Mouse (Mus musculus): ENCODE measurements around the gene Wee1.
"Not testable (repeated sequence)": the region's sequence is repeated elsewhere in the genome, so short reads cannot be mapped to it uniquely, and the experiment has no call there.

The Wee1 gene

DNA sequence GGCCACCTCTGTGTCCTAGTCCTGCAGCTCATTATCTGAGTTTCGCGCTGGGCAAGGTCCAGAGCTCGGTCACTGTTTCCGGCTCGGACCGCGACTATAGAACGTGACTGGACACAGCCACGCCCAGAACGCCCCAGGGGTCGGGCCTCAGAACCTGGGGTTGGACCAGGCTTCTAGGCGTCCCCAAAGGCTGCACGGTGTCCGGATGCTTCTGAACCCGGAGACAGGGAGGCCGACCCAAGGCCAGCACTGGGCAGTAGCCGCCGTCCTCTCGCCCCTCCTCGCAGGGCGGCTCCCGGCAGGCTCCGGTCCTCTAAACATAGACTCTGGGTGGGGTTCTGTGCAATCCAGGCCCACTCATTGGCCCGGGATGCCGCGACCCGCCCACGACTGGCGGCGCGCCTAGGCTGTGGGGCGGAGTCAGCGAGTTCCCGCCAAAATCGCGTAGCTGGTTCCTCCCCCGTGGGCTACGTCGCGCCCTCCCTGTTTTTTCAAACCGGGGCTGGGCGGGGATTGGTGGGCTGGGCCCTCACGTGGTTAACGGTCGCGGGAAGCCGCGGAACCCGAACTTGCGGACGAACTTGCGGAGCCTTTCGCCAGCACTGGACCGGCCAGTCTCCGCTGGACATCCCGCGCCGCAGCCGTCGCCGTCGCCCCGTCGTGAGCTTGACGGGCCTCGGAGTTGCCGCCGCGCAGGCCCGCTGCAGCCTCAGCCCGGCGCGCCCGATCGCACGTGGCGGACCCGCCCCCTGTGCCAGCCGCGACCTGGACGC, at the start of gene Wee1:
Wee1 (plus strand) TSS at position 531 of the 773 bp plus-strand sequence.
- peak; percentile 98 to 99 for DNase-seq

DNA sequence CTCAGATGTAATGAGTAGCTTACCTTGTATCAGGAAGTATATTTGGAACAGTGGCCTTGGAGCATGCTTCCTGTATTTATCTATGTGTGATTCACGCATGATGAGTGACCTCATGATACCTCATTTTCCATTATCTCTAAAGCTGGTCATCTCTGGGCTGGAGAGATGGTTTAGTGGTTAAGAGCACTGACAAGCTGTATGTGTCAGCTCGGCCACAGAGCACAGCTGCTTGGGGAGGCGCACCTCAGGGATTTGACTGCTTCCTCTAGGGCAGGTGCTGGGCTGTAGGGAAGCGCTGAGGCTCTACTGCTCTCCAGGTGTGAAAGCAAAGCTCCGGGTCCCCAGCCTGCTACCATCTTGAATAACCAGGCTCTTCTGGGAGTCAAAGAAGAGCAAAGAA, 43.7 kb upstream of the Wee1 start:
- no peak for DNase-seq

DNA sequence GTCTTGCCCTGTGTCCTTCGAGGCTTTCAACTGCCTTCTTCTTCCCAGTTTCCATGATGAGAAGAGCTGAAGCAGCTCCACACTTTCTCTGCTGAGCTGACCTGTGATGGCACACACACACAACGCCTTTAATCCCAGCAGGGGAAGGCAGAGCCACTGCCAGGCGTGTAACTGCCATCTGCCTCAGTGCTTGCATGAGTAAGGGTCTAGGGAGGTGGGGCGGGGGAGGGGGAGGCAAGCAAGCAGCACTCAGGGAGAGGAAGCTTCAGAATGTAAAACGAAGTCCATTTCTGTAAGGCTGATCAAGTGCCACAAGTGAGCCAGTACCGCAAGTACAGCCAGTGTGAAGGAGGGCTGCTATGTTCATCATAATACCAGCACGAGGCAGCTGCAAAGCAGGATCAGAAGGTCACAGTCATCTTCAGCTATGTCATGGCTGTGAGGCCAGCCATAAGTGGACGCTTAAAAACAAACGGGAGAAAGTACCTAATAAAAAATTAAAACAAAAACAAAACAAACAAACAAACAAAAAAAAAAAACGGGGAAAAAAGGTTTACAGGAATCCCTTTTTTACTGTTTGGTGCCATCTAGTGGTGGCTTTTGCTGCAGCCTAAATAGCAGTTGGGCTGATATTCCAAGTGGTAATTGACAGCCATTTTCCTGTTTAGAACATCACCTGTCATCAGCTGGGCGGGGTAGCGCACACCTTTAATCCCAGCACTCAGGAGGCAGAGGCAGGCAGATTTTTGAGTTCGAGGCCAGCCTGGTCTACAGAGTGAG, 38.3 kb upstream of the Wee1 start:
- DNase-seq: peak; percentile 73 to 75

DNA sequence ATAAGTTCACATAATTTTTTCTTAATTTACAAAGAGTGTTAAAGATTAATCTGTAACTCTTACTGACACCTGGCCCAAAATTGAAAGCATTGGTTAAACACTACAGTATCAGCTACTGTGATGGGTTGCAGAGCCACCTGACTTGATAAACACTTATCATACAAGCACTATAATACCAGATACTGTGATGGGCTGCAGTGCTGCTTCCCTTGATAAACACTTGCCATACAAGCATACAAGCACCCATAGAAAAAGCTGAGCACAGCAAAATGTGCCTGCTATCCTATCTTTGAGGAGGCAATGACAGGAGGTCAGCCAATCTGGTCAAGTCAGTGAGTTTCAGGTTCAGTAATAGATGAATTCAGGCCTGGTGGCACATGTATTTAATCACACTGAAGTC, 36.6 kb upstream of the Wee1 start:
- DNase-seq: no peak

DNA sequence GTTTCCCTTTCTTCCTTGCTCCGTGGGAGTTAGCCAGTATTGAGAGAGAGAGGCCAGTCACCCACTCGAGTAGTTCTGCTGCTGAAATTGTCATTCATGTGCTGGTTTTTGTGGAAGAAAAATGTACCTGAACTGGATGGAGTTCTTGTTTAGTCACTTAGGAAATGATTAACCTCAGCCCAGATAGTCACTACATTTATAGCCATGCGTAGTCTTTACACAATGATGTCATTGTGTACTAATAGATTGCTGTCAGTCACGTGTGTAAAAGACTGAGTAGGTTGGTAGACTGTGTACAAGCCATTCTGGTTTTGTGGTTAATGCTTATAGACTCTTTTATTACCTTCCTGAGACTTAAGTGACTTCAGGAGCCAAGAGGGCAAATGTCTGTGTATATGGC, 33.9 kb upstream of the Wee1 start:
- no peak for DNase-seq

DNA sequence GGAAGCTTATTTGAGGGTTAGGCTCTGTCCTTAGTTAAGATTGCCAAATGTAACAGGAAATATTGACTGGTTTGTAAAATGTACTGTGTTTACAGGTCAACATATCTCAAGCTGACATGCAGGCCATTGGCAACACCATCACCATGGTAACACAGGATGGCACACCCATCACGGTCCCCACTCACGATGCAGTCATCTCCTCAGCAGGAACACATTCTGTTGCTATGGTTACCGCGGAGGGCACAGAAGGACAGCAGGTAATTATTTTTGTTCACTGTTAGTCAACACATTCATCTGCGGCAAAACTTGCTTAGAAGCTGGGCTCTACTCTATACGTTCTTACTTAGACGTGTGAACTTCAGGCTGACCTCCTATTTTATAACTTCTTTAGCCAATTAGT, 30.2 kb upstream of the Wee1 start:
- DNase-seq: no peak

DNA sequence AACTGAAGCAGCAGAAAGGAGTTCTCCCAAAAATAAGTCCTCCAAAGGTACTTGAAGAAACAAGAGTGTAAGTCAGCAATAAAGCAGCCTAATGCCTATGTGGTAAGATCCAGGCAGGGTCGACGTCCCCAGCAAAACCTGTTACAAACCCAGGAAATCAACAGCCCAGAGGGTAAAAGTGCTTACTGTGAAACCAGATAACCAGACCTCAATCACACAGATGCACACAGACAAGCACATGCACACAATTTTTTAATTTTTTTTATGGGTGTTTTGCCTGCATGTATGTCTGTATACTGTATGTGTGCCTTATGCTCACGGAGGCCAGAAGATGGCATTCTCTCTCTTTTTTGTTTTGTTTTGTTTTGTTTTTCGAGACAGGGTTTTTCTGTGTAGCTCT, 25.5 kb upstream of the Wee1 start:
- DNase-seq: no peak

DNA sequence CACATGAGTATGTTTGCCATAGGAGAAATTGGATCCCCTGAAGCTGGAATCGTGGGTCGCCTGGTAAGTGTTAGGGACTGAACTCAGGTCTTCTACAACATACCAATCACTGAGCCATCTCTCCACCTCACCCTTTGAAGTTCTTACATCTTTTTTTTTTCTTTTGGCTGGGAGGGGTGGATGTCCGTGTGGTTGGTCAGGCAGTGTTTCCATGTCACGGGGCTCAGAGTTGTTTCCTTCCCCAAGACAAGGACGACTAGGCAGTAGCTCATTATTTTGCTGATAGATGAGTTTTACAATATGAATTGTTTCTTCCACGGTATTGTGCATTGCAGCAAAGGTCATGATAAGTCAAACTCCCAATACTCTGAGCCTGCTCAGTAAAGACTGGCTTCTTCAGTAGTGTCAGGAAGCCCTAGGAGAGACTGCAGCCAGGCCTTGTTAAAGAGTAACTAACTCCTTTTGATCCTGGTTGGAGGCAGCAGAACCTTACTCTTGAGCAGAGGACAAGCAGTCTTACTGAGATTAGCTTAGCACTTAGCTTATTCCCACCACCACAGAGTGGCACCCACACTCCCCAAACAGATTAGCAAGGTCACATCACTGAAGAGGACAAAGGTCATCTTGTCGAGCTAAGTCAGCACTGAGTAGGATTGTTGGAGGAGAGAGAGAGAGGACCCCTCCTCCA, 24.6 kb upstream of the Wee1 start:
- DNase-seq: peak; percentile 11 to 47

DNA sequence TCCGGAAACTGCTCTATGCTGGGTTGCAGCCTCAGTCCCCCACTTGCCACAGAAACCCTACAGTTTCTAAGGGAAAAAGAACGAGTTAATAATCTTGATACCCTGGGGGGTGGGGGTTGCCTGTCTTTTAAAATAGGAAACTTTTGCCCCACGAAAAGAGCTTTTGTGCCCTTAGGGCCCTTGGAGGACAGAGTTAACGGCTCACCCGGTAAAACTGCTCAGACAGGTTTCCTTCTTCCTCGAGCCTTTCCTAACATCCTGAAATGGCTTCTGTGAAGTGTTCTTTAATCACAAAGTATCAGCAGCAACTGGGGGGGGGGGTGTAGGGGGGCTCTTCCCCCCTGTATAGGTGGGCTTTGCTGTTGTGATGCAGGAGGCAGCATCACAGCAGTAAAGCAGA, 21.0 kb upstream of the Wee1 start:
- DNase-seq: peak in 1 of 2 experiments; percentile 30

DNA sequence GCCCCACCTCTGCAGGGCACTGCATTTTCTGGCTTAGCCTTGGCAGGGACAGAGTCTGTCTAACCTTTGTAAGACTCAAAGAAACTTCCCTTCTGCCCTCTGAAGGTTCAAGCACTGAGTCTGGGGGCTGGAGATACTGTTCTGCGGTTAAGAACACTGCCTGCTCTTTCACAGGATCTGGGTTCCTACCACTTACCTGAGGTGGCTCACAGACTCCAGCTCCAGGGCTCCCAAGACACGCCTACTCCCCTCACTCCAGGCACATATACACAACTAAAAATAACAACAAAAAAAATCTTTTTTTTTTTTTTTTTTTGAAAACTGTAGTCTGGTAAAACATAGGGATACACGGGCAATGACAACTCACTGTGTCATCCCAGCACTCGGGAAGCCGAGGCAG, 20.6 kb upstream of the Wee1 start:
- no peak for DNase-seq

DNA sequence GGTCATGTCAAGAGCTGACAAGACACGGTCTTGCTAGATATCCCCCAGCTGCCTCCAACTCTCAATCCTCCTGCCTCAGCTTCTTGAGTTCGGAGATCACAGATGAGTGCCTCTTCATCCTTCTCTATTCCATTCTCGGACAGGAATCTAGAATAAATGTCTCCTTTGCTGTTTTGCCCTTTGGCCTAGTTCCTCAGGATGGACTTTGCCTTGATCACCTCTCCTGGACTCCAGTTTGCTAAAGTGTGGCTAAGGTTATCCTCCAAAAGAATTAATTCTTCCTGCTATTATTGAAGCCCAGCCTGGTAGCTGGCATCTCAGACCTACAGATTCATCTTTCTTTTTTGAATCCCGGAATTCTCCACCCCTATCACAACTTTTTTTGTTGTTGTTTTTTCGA, 16.8 kb upstream of the Wee1 start:
- DNase-seq: no peak

DNA sequence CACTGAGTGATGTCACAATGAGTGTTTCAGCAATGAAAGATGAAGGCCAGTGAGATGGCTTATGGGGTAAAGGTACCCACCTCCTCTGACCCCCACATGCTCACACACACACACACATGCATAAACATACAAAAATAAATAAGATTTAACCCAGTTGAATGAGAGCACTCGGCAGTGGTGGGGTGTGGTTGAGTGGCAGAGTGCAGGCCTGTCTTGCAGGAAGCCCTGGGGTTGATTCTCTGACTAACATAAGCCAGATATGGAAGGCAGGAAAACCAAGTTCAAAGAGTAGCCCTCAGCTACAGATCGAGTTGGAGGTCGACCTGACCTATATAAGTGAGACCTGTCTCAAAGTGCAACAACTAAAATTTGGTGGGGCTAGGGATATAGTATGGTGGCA, 15.2 kb upstream of the Wee1 start:
- no peak for DNase-seq

DNA sequence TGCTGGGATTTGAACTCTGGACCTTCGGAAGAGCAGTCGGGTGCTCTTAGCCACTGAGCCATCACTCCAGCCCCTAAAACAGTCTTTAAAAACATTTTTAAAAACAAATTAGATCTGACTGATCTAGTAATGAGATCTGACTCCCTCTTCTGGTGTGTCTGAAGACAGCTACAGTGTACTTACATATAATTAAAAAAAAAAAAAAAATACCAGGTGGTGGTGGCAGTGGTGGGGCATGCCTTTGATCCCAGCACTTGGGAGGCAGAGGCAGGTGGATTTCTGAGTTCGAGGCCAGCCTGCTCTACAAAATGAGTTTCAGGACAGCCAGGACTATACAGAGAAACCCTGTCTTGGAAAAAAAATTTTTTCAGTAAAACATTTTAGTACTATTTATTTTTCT, 13.3 kb upstream of the Wee1 start:
- DNase-seq: not testable (repeated sequence)

DNA sequence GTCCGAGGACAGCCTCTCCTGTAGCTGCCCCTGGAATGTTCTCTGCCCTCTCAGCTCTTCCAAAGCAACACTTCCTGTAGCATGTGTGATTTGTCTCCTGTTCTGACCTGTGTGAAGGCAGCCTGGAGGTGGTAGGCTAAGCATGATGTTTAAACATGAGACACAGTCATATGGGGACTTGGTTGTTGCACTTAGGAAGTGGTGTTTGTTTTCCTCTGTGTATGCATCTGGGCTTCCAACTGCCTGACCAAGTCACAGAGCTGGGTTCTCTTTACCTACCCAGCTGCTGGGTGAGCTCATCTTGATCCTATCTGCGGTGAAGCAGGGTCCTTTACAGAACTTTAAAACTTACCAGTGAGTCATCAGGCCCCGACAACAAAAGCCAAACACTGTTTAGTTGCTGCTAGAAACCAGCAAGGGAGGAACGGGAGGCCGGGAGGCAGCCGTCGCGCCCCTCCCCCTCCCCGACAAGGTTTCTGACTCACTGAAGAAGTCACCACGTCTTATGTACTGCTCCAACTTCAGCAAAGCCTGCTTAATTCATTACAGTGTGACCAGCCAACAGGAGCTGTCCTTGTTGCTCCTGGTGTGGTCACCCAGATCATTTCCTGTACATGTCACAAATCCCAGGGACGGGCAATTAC, 12.8 kb upstream of the Wee1 start:
- peak; percentile 82 to 90 for DNase-seq

DNA sequence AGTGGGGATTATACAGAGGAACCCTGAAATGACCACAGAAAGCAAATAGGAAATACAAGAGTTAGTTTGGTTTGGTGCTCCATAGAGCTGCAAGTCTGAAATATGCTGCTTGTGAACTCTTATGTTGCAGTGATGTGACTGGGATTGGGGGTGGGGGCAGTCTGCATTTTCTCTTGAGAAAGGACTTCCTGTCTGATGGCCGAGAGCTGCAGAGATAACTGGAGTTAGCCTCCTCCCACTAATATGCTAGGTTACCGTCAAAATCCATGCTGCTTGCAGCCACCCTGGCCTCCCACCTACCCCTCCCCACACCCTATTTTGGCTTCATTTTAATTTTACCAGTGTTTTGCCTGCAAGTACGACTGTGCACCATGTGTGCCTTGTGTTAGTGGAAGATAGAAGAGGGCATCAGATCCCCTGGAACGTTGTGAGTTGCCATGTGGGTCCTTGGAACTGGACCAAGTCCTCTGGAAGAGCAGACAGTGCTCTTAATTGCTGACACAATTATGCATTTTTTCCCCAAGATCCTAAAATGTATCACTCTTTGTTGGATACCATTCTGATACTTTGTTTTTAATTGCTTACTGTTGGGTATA, 11.7 kb upstream of the Wee1 start:
- peak; percentile 40 to 59 for DNase-seq

DNA sequence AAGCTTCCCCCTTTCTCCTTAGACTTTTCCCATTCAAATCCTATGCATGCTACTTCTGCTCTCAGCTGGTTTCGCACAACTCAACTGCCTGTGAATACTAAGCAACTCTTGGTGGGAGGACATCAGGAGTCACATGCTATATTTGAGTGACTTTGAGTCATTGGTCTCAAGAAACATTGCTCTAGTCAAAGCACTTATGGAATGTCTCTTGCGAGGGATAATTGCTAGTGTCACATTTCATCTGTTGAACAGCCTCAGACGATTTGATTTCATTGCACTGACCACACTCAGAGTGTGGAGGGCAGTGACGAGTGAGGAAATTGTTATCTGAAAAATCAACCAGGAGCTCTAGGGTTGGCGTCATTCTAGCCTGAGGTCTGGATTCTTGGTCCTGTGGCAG, 7.1 kb upstream of the Wee1 start:
- no peak for DNase-seq

DNA sequence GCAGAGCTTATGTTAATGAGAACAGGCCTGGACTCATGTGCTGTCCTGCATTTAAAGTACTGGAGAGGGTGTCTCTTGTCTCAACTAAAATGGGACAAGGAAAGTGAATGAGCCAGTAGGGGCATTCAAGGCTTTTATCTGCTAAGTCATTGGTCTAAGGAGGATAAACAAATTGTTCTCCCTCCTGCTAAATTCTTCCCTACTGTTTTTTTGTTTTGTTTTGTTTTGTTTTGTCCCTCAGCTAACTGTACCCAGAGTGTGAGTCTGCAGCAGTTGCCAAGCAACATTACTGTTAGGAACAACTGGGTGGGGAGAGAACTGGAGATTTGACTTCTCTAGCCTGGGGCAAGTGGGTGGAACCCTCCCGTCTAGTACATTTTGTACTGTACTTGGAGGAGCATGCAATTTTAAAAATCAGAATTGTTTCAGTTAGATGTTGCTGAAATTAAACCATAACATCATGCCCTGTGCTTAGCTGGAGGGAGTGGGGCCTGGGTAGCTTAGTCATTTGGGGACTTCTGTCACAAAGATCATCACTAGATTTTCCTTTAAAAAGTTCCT, 5.0 kb upstream of the Wee1 start:
- peak in 1 of 2 experiments; percentile 28 for DNase-seq

DNA sequence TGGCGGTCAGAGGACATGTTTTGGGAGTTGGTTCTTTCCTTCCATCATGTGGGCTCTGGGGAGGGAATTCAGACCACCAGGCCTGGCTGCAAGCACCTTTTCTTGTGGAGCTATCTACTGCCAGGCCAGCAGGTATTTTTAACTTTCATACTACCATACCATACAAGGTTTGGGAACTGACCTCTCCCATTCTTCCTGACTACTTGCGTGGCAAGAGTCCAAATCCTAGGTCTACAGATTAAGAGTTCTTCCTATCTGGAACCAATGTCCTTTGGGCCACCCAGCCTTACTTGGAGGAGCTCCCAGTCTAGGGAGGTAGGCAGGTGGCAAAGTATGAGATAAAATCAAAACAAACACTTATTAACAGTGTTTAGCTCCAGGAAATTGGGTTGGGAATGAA, 3.4 kb upstream of the Wee1 start:
- DNase-seq: no peak

DNA sequence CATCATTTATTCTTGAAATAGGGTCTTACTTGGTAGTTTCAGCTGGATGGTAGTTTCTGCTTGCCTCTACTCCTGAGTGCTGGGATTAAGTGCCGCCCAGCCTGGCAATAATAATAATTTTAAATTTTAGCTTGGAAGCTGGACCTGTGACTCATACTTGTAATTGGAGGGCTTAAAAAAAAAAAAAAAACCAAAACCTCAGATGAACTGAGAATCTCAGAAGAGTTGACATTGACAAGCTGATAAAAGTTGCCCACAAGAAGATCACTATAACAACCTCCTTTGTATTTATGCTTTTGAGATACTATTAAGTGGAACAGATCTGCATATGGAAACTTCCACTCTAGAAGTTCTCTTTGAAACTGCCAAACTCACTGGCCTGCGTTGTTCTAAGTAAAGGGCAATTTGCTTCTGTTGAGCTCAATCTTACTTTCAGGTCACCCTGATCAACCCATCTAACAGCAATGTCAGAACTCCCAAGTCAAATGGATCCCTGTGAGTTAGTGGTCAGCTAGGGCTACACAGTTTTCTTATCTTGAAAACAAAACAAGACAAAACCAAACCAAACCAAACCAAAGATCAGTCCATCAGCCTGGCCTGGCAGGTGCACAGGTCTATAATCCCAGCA, 1.6 kb upstream of the Wee1 start:
- DNase-seq: no peak

DNA sequence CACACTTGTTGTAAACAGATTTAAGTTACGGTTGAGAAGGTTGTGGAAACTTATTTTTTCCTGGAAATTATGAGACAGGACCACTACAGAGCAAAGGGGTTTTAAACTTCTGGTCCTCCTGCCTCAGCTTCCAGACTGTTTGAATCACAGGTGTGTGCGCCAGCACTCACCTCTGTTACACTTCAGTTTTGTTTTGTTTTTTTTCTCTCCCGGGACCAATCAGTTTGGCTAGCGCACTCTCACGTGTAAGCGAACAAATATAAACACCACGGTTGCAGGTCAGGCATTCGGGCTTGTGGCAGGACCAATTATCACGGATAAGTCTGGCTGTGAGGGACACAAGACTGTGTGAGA, 707 bp upstream of the Wee1 start:
- DNase-seq: no peak

DNA sequence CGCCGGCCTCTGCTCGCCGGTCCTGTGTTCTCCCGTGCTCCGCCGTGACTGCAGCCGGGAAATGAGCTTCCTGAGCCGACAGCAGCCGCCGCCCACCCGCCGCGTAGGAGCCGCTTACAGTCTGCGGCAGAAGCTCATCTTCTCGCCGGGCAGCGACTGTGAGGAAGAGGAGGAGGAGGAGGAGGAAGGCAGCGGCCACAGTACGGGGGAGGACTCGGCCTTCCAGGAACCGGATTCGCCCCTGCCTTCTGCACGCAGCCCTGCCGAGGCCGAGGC, 381 bp downstream of the Wee1 start:
- DNase-seq: no peak
